Mouse (Mus musculus): ENCODE data around the gene Dusp7. TPM values are rescaled to one million over a fixed set of nuclear protein-coding genes. Genes with fewer than 3 reads are reported as not detected.

Dusp7 gene
- total and polyA plus RNA-seq, 3 experiments, result 8.6 to 49.3 (median 27.3) TPM

DNA sequence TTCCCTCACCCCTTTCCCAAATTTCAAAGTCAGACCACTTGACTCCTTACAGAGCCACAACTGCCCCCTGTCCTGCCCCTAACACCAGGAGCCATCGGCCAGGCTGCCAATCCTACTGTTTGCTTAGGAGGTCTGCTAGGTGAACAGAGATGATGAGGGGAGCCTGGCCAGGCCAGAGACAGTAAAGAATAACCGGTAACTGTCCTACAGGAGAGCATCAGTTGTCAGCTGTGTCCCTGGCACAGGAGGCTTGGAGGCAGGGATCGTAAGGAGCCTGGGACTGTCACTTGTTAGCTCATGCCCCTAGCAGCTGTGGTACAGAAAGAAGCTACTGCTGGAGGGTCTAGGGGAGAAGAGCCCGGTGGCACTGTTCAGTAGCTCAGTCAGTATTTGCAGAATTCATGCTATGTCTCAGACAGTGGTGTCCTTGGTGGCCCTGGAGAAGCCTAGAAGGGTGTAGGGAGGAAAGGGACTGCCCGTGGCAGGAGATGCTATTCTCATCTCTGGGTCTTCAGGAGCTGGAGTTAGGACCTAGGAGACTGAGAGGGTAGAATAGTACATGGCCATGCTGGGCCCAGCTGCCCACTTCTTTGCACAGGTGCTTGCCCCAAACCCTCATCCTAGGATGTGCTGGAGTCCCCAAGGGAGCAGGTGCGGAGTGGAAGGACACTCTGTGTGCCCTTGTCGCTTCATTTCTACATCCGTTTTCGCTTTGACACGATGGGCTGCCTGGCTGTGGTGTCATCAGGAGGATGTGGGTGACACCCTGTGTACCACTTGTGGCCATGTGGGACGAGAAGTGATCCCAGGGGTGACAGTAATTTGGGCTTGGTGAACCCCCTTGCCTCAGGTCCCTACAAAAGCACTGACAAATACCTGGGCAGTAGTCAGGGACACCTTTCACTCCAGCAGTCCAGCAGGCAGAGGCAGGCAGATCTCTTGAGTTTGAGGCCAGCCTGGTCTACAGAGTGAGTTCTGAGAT is 4.3 kb downstream of the Dusp7 start:
- H3K27me3 ChIP-seq (ENCODE audit: insufficient read depth, low read length), result no peaks in the 10 kb centered on the region; the same call in 1 of the 2 replicates
- DNase-seq (ENCODE audit: low spot score), result no peak
- TF ChIP-seq CTCF (IDR thresholded peaks at IDR 0.05; ENCODE audit: low read depth, low read length), result no peak
- TF ChIP-seq GATA2 (IDR thresholded peaks at IDR 0.05; ENCODE audit: borderline replicate concordance, low read depth, low read length), result no peak
- no peak for TF ChIP-seq TAL1 (conservative IDR thresholded peaks at IDR 0.05; ENCODE audit: low read depth, low read length)

GRCm38 (mm10) chr9:106373973-106374372 is 5.5 kb downstream of the Dusp7 start:
- H3K4me1 ChIP-seq (ENCODE audit: insufficient read depth, low read depth, low read length), result peaks cover 36% of the 10 kb centered on the region
- H3K4me3 ChIP-seq (ENCODE audit: low read depth, low read length), result no peak overlapping the region; the same call in 1 of the 2 replicates
- ATAC-seq (ENCODE audit: extremely low read depth, insufficient number of reproducible peaks, low FRiP score, poor library complexity, severe bottlenecking) (no peak), DNase-seq (ENCODE audit: low spot score) (no peak)
- no peaks in the 10 kb centered on the region; the same call in 1 of the 2 replicates for H3K27me3 ChIP-seq (ENCODE audit: insufficient read depth, low read length)
- no peaks in the 10 kb centered on the region for H3K9me3 ChIP-seq (replicated peaks)
- TF ChIP-seq TAL1 (conservative IDR thresholded peaks at IDR 0.05; ENCODE audit: low read depth, low read length) (no peak), POLR2AphosphoS5 (IDR thresholded peaks at IDR 0.05; ENCODE audit: insufficient replicate concordance, low read depth, low read length) (no peak), GATA2 (IDR thresholded peaks at IDR 0.05; ENCODE audit: borderline replicate concordance, low read depth, low read length) (no peak), GATA1 (IDR thresholded peaks at IDR 0.05; ENCODE audit: borderline replicate concordance, low read length) (no peak), CTCF (IDR thresholded peaks at IDR 0.05; ENCODE audit: low read depth, low read length) (no peak)
- H3K36me3 ChIP-seq (replicated peaks), result peaks cover 72% of the 10 kb centered on the region

More for the DNA sequence above, 4.3 kb downstream of the Dusp7 start:
- peaks cover 61% of the 10 kb centered on the region for H3K36me3 ChIP-seq (replicated peaks)
- peaks cover 45% of the 10 kb centered on the region for H3K4me1 ChIP-seq (ENCODE audit: insufficient read depth, low read depth, low read length)
- no peak overlapping the region for H3K4me3 ChIP-seq (ENCODE audit: low read depth, low read length)
- no peaks in the 10 kb centered on the region for H3K9me3 ChIP-seq (replicated peaks)
- no peak for ATAC-seq (ENCODE audit: extremely low read depth, insufficient number of reproducible peaks, low FRiP score, poor library complexity, severe bottlenecking)

GRCm38 (mm10) chr9:106377247-106377646 is 8.8 kb downstream of the Dusp7 start:
- Histone ChIP-seq H3K27me3 (ENCODE audit: insufficient read depth, low read length) (peaks cover 19% of the 10 kb centered on the region), H3K9me3 (replicated peaks) (no peaks in the 10 kb centered on the region), H3K36me3 (replicated peaks) (peaks cover 49% of the 10 kb centered on the region), H3K4me1 (ENCODE audit: insufficient read depth, low read depth, low read length) (peaks cover 12% of the 10 kb centered on the region), H3K4me3 (ENCODE audit: low read depth, low read length) (no peak overlapping the region)
- no peak for ATAC-seq (ENCODE audit: extremely low read depth, insufficient number of reproducible peaks, low FRiP score, poor library complexity, severe bottlenecking)
- no peak for DNase-seq (ENCODE audit: low spot score)
- TF ChIP-seq POLR2AphosphoS5 (IDR thresholded peaks at IDR 0.05; ENCODE audit: insufficient replicate concordance, low read depth, low read length) (no peak), GATA2 (IDR thresholded peaks at IDR 0.05; ENCODE audit: borderline replicate concordance, low read depth, low read length) (no peak), GATA1 (IDR thresholded peaks at IDR 0.05; ENCODE audit: borderline replicate concordance, low read length) (no peak), CTCF (IDR thresholded peaks at IDR 0.05; ENCODE audit: low read depth, low read length) (no peak), TAL1 (conservative IDR thresholded peaks at IDR 0.05; ENCODE audit: low read depth, low read length) (no peak)

DNA sequence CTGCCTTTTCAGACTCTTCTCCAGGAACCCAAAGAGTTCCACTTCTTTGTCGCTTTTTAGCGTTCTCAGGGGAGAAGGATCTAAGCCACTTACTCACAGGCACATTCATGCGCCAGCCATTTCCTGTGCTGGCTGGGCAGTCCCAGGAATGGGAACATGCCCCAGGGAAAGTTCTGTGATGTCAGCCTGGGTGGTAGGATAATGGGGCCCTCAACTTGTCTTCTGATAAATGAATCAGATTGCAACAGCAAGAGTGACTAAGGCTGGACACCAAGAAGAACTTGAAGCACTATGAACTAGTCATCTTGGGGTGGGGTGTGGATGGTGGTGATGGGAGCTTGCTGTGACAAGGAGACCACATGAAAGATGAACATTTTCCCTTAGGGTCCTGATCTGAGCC is 9.6 kb downstream of the Dusp7 start:
- peaks cover 41% of the 10 kb centered on the region for H3K36me3 ChIP-seq (replicated peaks)
- H3K27me3 ChIP-seq (ENCODE audit: insufficient read depth, low read length), result peaks cover 20% of the 10 kb centered on the region
- H3K4me3 ChIP-seq (ENCODE audit: low read depth, low read length), result no peak overlapping the region
- H3K4me1 ChIP-seq (ENCODE audit: insufficient read depth, low read depth, low read length), result peaks cover 9% of the 10 kb centered on the region
- TF ChIP-seq CTCF (IDR thresholded peaks at IDR 0.05; ENCODE audit: low read depth, low read length), result no peak
- no peak for ATAC-seq (ENCODE audit: extremely low read depth, insufficient number of reproducible peaks, low FRiP score, poor library complexity, severe bottlenecking)
- no peaks in the 10 kb centered on the region for H3K9me3 ChIP-seq (replicated peaks)
- DNase-seq (ENCODE audit: low spot score), result no peak

DNA sequence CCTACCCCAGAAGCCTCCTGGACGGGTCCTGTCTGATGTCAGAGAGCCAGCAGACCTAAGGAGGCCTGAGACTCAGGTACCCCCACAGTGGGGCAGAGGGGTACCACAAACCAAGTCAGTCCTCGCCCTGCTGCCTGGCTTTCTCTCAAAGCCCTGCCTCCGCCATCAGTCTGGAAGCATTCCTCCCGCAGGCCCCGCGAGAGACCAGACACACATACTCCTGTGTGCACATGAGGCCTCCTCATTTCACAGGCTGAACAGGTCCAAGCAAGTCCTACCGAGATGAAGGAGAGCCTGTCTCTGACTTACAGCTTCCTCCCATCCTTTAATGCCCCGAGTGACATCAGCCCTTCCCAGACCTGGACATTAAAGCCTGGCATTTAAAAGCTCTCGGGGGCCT is 10.3 kb downstream of the Dusp7 start:
- DNase-seq (ENCODE audit: low spot score) (no peak), ATAC-seq (ENCODE audit: extremely low read depth, insufficient number of reproducible peaks, low FRiP score, poor library complexity, severe bottlenecking) (no peak)
- Histone ChIP-seq H3K4me1 (ENCODE audit: insufficient read depth, low read depth, low read length) (peaks cover 9% of the 10 kb centered on the region), H3K9me3 (replicated peaks) (no peaks in the 10 kb centered on the region), H3K36me3 (replicated peaks) (peaks cover 34% of the 10 kb centered on the region), H3K27me3 (ENCODE audit: insufficient read depth, low read length) (peaks cover 27% of the 10 kb centered on the region), H3K4me3 (ENCODE audit: low read depth, low read length) (no peak overlapping the region)
- no peak for TF ChIP-seq TAL1 (conservative IDR thresholded peaks at IDR 0.05; ENCODE audit: low read depth, low read length)
- TF ChIP-seq CTCF (IDR thresholded peaks at IDR 0.05; ENCODE audit: low read depth, low read length), result no peak
- TF ChIP-seq POLR2AphosphoS5 (IDR thresholded peaks at IDR 0.05; ENCODE audit: insufficient replicate concordance, low read depth, low read length), result no peak
- TF ChIP-seq GATA2 (IDR thresholded peaks at IDR 0.05; ENCODE audit: borderline replicate concordance, low read depth, low read length), result no peak
- TF ChIP-seq GATA1 (IDR thresholded peaks at IDR 0.05; ENCODE audit: borderline replicate concordance, low read length), result no peak

DNA sequence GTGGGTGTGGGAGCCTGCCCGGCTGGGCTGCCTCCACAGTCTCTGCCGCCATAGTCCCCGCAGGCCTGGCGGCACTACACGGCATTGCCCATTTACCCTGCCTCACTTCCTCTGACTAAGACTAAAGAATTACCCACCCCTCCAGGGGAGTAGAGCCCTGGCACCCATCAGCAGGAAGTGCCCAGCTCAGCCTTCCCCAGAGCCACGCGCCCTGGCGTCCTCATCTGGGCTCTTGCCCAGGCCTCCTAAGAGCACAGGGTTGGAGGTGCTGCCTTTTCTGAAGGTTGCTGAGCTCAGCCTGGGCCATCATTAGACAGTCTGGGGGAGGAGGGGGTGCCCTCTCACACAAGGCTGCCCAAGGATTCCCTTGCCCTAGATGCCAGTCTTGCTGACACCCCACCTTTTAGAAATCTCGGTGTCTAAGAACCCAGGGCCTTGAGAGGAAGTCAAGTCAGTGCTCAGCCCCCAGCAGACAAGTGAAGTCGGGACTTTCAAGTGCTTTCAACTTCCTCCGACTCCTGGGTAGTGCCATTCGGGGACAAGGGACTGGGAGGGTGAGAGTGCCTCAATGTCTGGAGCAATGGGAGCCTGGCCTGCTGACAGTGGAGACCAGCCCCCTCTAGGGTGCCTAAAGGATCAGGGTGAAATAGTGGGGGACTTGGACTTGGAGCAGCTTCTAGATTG is 17.9 kb downstream of the Dusp7 start:
- Histone ChIP-seq H3K4me3 (ENCODE audit: low read depth, low read length) (no peak overlapping the region), H3K9me3 (replicated peaks) (no peaks in the 10 kb centered on the region), H3K4me1 (ENCODE audit: insufficient read depth, low read depth, low read length) (peaks cover 9% of the 10 kb centered on the region), H3K36me3 (replicated peaks) (no peaks in the 10 kb centered on the region), H3K27me3 (ENCODE audit: insufficient read depth, low read length) (peaks cover 70% of the 10 kb centered on the region)
- ATAC-seq (ENCODE audit: extremely low read depth, insufficient number of reproducible peaks, low FRiP score, poor library complexity, severe bottlenecking) (no peak), DNase-seq (ENCODE audit: low spot score) (no peak)
- no peak for TF ChIP-seq POLR2AphosphoS5 (IDR thresholded peaks at IDR 0.05; ENCODE audit: insufficient replicate concordance, low read depth, low read length)
- no peak for TF ChIP-seq CTCF (IDR thresholded peaks at IDR 0.05; ENCODE audit: low read depth, low read length)
- no peak for TF ChIP-seq TAL1 (conservative IDR thresholded peaks at IDR 0.05; ENCODE audit: low read depth, low read length)
- no peak for TF ChIP-seq GATA1 (IDR thresholded peaks at IDR 0.05; ENCODE audit: borderline replicate concordance, low read length)
- no peak for TF ChIP-seq GATA2 (IDR thresholded peaks at IDR 0.05; ENCODE audit: borderline replicate concordance, low read depth, low read length)

Measured in G1E (cell line).